Mouse (Mus musculus): ENCODE data around the gene Btbd9.
"Not testable (repeated sequence)": the region's sequence is repeated elsewhere in the genome, so short reads cannot be mapped to it uniquely, and the experiment has no call there.

Gene Btbd9

DNA sequence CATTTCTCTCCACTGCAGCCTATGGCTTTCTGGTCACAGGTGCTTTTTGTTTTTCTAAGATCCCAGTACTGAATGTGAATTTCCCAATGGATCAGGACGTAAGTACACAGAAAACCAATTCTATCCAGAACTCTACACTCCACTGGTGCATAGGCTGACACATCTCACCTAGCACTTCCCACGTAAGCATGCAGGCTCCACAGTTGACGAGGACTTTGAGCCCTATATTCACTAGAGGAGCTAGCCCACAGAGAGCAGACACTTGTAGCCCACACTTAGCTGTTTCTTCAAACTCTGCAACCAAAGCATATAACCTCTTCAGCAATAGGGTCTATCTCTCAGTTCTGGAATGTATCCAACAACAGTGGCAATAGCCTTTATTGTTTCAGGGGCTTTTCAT lies 19.8 kb downstream of the Btbd9 start:
- no peak for DNase-seq (ENCODE audit: low spot score)

DNA sequence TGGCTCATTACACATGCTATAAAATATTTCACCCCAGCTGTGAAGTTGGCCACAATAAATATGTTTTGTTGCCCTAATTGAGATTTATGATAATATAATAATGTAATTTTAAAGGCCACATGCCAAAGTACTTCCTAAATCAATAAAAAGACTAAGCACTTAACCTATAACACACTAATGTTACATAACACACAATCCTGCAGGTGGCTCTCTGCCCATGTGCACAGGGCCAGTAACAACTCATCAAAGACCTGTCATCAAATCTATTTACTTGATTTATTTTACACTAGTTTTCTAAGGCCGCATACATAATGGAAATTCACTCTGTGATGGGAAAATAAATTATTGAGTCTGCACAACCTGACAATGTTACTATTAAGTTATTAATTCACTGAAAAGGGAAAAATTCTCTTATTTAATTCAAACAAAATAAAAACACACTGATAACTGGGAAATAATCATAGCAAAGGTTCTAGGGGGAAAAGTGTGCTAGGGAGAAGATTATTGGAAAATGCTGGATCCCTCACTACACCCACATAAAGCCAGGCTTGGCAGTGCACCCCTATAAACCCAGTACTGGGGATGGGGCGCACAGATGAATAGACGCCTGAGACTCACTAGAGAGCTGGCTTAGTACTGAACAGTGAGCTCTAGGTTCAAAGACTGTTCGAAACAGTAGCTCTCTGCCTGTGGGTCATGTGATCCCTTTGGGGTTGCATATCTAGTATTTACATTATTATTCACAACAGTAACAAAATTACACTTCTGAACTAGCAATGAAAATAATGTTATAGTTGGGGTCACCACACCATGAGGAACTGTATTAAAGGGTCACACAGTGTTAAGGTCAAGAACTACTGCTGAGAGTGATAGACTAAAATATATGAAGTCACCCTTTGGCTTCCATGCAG lies 23.0 kb downstream of the Btbd9 start:
- DNase-seq (ENCODE audit: low spot score) = no peak

DNA sequence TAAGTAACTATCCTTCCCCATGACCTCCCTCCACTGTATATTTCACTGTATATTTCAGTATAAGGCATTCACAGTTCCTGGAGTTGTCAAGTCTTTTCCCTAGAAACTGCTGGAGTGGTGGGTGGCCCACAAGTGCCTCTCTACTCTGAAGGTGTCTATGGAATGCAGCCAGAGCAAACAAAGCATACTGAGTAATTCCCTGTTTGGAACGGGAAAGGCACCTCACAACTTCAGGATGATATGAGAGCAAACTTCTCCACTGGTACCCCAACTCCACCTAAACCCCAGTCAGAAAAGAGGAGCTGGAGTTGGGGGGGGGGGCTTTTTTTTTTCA lies 25.5 kb downstream of the Btbd9 start:
- no peak for DNase-seq (ENCODE audit: low spot score)

DNA sequence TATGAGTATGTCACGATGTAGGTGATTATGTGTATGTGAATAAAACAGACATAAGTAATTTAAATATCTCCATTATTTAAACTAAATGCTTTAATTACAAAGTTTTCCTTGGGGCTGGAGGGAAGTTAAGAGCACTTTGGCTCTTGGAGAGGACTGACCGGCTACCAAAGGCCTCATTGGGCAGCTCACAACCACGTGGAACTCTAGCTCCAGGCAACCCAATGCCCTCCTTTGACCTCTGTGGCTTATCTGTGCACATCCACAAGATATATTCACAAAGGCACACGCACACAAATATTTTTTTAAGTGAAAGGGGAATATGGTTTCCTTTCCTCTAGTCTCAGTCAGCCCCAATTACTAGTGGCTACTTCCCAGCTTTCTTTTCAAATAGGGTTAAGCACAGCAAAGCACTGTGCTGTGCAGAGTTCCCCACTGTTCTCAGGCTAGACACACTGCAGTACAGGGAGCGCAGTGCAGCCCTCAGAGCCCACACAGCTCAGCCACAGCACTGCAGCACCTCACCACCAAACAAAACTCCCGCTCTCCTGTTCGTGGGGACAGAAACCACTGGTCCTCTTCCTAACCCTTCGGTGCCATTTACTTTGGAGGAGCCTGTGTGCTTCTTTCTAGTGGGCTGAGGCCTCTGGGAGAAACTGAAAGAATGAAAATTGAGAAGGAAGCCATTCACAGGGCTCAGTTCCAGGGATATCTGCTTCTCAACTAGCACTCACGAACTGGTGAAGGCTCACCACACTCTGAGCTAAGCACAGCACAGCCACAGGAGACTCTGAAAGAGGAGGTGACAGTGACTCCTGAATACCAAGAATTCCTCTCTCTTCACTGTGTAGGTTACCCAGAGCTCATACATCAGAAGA lies 26.2 kb downstream of the Btbd9 start:
- no peak for DNase-seq (ENCODE audit: low spot score)

DNA sequence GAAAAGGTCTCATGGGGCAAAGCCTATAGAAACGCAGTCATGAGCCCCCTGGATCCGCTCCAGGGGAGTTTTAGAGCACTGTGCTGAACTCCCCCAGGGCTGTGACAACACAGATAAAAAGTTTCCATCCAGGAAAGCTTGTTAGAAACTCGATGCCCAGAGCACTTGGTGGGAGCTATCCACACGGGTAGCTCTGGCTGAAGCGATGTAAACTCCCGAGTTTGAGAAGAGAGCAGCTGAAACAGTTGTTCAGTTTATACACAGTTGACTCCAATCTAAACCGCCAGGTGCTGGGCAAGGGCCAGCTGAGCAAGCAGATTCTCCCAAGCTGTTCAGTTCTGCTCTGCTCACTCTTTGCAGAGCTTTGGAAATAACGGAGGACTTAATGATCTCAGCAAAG lies 37.2 kb downstream of the Btbd9 start:
- no peak for DNase-seq (ENCODE audit: low spot score)

DNA sequence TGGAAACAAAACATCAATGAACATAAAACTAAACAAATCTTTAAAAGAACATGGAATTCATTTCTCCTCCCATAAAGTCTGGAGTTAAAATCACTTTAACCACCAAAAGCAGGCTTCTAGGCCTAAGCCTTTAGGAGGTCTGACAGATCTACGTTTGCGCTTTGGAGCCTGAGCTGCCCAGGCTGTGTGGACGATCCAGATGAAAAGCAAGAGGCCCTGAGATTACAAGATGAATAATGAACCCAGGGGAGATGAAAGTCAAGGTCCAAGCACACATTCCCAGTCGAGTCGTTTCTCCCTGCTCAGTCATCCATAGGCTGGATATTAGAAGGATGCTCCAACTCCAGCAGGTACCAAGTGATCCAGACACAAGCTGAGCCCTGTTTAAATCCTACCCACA lies 39.6 kb downstream of the Btbd9 start:
- DNase-seq (ENCODE audit: low spot score) = no peak

DNA sequence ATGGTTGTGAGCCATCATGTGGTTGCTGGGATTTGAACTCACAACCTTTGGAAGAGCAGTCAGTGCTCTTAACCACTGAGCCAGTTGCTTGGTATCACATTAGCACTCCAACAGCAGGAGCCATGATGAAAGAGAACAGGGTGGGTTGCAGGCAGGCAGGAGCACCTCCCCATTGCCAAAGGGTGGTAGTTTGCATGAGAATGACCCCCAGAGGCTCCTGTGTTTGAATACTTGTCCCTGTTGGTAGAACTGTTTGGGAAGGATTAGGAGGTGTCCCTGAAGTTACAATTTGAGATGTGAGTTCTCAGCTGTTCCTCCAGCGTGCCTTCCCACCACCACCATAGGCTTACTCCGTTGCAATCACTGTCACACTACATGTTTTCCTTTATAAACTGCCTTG lies 43.2 kb downstream of the Btbd9 start:
- DNase-seq (ENCODE audit: low spot score) = no peak

DNA sequence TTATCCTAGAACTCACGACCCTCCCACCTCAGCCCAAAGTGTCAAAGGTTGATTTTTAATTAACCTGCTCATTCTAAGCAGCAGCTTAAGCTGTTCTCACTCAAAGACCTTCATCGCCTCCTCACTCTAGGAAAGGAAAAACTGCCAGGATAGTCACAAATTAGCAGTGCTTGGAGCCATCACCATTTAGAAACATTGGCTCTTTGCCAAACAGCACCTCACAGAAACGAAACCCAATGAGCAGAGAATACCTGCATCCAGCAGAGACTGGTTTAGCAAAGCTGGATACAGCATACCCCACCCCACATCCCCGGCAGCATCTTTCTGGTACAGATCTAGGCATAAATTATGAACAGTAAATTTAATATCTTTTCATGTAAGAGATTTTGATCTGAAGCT lies 45.7 kb downstream of the Btbd9 start:
- DNase-seq (ENCODE audit: low spot score) = no peak

DNA sequence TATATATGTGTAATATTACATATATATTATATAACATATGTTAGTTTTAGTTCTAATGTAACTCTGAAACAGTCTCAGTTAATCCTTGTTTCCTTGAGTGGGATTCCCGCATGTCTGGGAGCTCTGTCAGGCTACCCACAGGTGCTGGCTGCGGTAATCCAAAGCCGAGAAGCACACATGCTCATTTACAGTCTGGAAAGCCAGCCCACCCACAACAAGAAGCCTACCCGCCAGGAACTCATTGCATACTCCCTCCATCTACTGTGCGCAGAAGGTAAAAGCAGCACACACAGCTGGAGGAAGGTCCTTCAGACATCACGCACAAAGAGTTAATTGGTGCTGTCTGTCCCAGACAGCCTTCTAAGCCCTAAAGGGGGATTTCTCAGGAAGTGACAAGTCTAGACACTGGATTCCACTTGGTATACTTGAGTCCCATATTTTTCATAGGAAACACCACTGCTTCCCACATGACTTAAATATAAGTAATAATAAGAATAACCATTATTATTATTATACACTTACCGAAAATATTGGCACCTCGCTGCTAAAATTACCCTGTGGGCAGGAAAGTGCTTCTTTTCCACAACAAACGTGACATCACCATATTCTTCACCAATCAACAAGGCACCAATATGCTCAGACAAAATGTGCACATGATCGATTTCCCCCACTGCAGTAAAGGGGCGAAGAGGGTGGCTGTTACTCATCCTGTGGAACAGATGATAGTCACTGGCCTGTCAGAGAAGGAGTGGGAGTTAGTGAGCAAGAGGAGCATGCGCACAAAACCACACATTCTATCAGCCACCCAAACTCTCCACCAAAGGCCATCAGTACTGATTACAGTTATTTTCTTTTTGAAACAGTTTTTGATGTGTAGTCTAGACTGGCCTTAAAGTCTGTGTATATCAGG lies 46.4 kb downstream of the Btbd9 start:
- DNase-seq (ENCODE audit: low spot score) = no peak

DNA sequence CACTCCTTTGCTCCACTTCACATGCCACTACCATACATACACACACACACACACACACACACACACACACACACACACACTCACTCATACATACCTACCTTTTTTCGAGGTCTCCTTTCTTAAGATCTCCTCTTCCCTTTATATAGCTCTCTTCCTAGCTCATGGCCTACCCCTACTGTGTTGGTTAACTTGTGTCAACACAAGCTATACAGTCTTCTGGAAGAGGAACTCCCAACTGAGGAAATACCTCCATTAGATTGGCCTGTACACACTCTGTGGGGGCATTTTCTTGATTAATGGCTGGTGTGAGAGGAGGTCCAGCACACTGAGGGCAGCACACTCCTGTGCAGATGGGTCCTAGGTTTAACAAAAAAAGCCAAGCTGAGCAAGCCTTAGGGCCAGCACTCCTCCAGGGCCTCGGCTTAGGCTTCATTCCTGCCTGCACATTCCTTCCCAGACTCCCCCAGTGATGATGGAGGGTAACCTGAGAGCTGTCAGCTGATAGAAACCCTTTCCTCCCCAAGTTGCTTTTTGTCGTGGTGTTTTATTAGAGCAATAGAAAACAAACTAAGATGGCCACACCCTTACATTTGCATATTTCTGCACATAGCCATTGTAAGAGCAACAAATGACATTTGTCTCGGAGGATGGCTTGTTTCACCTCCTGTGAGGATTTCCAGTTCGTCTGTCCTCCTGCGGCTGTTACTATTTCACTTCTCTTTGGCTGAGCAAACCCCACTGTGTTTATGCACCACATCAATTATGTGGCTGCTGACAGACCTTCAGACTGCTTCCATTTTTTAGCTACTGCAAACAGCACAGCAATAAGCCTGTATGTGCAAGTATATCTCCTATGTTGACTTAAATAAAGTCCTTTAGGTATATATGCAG lies 50.6 kb downstream of the Btbd9 start:
- no peak for DNase-seq (ENCODE audit: low spot score)

DNA sequence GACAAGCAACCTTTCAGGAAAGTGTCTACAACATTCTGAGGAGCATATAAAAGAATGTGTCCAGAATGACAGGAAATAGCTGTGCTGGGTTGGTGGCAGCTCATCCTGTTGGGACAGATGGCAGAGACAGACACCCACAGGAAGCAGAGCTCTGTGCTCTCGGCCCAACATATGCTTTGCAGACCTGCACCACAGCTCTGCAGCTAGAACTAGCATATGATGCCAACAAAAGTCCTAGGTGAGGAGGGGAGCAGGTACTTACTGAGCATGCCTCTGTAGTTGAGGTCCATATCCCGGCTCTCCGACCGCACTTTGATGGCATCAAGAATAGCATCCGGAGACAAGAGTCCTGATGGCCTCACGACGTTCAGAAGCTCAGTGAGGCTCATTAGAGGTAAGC lies 51.8 kb downstream of the Btbd9 start:
- DNase-seq (ENCODE audit: low spot score) = no peak

DNA sequence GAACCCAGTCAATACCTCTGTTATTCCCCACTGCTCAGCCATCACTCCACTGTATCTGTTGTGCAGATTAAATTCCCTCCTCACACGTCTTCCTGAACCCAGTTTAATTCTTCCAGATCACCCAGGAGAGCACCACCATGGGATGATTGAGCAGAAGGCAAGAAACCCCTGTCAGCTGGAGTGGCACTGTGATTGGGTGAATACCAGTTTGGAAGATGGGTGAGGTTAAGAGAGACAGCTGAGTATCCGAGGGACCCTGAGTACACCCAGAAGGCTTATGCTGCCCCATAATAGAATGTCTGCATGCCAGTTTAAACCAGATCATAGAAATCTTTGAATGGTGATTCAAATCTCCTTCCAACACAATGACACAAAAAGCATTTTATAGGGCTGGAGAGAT lies 52.5 kb downstream of the Btbd9 start:
- no peak for DNase-seq (ENCODE audit: low spot score)

DNA sequence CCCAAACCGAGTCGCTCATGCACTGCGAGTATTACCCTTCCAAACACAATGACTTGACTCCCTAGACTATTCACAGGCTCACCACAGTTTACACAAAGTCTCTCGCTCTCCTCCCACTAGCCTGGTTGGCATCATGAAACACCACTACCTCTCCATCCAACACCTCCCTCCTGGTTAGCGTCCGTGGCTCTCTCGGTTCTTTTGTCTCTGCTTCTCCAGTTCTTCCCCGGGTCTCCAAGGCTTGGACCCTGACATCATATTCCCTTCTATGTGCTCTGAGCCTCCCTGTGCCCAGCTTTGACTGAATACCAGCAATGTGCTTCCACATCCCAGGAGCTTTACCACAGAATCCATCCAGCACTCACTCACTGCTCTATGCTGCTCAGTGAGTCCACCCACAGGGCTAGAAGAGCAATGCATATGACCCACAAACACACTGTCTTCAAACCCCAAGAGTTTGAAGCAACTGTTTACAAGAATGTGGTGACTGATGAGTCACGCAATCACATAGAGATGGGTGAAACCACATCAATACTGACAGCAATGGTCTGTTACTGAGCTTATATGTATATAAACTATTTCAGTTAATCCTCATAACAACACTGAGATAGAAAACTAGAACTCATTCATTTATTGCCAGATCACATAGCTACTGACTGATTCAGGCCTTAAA lies 53.7 kb downstream of the Btbd9 start:
- DNase-seq (ENCODE audit: low spot score) = no peak

DNA sequence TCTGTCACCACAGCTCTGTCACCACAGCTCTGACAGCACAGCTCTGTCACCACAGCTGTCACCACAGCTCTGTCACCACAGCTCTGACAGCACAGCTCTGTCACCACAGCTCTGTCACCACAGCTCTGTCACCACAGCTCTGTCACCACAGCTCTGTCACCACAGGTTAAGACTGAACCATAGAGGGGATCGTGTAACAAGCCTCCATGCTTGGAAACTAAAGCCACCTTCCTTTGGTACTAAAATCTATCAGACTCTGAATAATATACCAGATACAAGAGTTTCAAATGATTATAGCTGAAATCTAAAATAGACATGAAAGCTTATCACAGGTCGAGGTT lies 57.1 kb downstream of the Btbd9 start:
- not testable (repeated sequence) for DNase-seq (ENCODE audit: low spot score)

DNA sequence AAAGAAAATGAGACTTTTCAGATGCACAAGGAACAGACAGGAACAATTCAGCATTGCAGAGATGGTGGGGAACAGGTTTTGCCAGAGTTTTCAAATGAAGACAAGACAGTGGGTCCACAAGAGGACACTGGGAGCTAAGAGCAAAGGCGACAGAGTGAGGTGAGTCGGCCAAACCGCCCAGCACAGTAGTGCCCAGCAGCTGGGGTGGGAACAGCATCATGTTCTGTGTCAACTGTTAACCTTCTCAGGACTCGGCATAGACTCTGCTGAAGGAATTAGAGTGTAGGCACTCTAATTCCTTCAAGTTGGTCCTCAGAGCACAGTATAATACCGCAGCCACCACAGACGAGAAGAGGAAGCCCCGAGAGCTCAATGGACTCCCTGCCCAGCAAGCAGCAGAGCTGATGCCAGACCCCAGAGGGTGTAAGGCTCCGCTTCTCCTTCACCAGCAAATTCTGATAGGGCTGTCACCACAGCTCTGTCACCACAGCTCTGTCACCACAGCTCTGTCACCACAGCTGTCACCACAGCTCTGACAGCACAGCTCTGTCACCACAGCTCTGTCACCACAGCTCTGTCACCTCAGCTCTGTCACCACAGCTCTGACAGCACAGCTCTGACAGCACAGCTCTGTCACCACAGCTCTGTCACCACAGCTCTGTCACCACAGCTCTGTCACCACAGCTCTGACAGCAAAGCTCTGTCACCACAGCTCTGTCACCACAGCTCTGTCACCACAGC lies 57.7 kb downstream of the Btbd9 start:
- no peak for DNase-seq (ENCODE audit: low spot score)

DNA sequence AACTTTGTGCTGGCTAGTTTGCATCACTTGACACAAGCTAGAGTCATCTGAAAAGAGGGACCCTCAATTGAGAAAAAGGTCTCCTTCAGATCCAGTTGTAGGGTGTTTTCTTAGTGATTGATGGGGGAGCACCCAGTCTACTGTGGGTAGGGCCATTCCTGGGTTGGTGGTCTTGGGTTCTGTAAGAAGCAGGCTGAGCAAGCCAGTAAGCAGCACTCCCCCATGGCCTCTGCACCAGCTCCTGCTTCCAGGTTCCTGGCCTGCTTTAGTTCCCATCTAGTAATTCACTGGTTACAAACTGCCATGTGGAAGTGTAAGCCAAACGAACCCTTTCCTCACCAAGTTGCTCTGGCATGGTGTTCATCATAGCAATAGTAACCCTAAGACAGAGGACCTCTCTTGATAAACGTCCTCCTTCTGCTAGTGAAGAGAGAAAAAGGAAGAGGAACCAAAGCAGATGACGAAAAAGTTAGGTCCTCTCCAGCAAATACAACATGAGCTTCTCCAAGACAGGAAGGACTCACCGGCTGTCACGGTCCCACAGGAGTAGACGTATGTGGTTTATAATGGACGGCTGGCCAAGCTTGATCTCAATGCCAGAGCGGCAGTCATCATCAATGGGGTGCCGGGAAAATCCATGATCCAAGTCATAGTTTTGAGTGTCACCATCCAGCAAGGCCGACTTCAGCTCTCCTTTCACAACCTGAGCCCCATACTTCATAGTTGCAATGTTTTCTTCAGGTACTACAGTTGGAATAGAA lies 59.5 kb downstream of the Btbd9 start:
- no peak for DNase-seq (ENCODE audit: low spot score)

DNA sequence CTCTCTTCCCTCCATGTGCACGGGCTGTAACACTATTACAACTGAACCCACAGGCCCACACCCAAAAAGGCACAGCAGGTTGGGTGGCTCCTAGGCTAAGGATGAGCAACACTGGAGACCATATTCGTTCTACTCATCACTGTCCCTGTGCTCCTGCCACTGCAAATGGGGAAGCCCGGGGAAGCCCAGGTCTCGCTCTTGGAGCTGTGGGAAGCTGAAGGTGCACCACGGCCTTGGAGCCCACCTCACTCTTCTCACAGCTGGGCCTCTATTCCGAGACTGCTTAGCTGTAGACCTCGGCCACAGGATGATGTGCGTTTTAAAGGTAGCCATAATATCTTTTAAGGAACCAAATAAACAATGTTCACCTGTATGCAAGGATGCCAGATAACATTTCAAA lies 60.9 kb downstream of the Btbd9 start:
- no peak for DNase-seq (ENCODE audit: low spot score)

DNA sequence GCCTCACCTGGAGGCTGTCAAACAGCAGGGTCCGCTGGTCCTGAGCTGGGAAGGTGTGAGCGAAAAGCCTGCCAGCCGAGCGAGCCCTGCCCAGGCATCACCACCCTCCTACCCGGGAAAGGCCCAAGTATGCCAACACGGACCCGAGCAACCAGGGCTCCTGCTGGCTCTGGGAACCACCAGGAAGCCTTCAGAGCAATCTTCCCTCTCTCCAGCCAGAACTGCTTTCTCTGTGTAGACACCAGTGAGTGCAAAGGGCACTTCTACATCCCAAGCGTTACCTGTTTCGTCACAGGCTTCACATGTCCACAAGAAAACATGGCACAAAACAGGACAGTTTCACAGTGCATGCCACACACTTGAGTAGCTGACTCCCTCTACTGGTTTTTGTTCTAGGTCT lies 63.3 kb downstream of the Btbd9 start:
- no peak for DNase-seq (ENCODE audit: low spot score)

DNA sequence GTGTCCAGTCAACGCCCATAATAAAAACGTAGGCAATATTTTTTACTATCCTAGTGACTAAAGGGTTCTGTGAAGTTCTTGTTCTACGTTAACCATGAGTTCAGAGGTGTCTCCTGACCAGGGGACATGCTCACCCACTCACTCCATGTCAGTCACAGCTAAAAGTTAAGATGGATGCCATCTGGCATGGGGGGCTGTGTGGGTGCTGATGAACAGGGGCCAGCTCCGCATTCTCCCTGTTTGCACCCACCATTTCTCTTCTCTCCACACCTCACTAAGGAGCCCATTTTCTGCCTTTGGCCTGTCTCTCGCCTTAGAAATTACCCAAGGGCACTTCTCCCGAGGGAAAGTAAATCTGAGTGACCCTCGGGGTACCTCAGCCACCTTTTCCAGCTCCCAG lies 63.8 kb downstream of the Btbd9 start:
- no peak for DNase-seq (ENCODE audit: low spot score)
